Mouse (Mus musculus): Measurements from ENCODE around the gene Snn. TPM values are rescaled to one million over a fixed set of nuclear protein-coding genes. Genes with fewer than 3 reads are reported as not detected.
"Not testable (repeated sequence)": the region's sequence is repeated elsewhere in the genome, so short reads cannot be mapped to it uniquely, and the experiment has no call there.

The Snn gene
- 100 to 1,000 TPM; 174 to 177 TPM for total RNA-seq (2021)
- long read RNA-seq, experiment 1, transcript Snn-201 (2 exons, 2,872 nt), result major isoform, 113 of 130 reads
- long read RNA-seq, experiment 1, partial matches to known transcripts, result 0 of 130 reads
- long read RNA-seq, experiment 1, other reads (novel, unspliced or antisense), result 17 of 130 reads
- long read RNA-seq, experiment 2, transcript Snn-201 (2 exons, 2,872 nt), result major isoform, 99 of 120 reads
- long read RNA-seq, experiment 2, partial matches to known transcripts, result 0 of 120 reads
- long read RNA-seq, experiment 2, other reads (novel, unspliced or antisense), result 21 of 120 reads

GRCm38 (mm10) chr16:11060645-11061044 lies at the start of gene Snn:
Gene Snn (plus strand): TSS chr16:11060945.
- TF ChIP-seq CTCF (IDR thresholded peaks at IDR 0.05), result no peak
- no peak for DNase-seq (ENCODE audit: extremely low spot score in 1 of 2, low spot score in 2 of 2)
- H3K4me3 ChIP-seq, result no peak within 1 kb of the TSS
- H3K27ac ChIP-seq, result no peak within 1 kb of the TSS
- intact Hi-C loops (cut with DNase I), result no loop called here

GRCm38 (mm10) chr16:11011206-11011605 lies 49.5 kb upstream of the Snn start:
- no peak for TF ChIP-seq CTCF (IDR thresholded peaks at IDR 0.05)
- H3K27ac ChIP-seq, result no peak overlapping the region
- intact Hi-C loops (cut with DNase I), result no loop called here
- DNase-seq (ENCODE audit: extremely low spot score in 1 of 2, low spot score in 2 of 2), result no peak
- H3K4me3 ChIP-seq, result no peak overlapping the region

GRCm38 (mm10) chr16:11011939-11012338 lies 48.8 kb upstream of the Snn start:
- no peak for TF ChIP-seq CTCF (IDR thresholded peaks at IDR 0.05)
- intact Hi-C loops (cut with DNase I), result no loop called here
- DNase-seq (ENCODE audit: extremely low spot score in 1 of 2, low spot score in 2 of 2), result no peak
- H3K27ac ChIP-seq, result peak overlapping the region; percentile 61; the same call in 1 of the 2 replicates
- H3K4me3 ChIP-seq, result no peak overlapping the region

- peak; percentile 35 to 53 for DNase-seq (ENCODE audit: extremely low spot score in 1 of 2, low spot score in 2 of 2)
- TF ChIP-seq CTCF (IDR thresholded peaks at IDR 0.05), result no peak
- intact Hi-C loops (cut with DNase I), result no loop called here
- H3K4me3 ChIP-seq, result no peak overlapping the region
- peak overlapping the region; percentile 61 for H3K27ac ChIP-seq
Observed at GRCm38 (mm10) chr16:11012571-11013463, 47.9 kb upstream of the Snn start.

GRCm38 (mm10) chr16:11013464-11014147 lies 47.1 kb upstream of the Snn start:
- intact Hi-C loops (cut with DNase I); H3K4me3 ChIP-seq; H3K27ac ChIP-seq; DNase-seq (ENCODE audit: extremely low spot score in 1 of 2, low spot score in 2 of 2): not testable (repeated sequence)

- DNase-seq (ENCODE audit: extremely low spot score in 1 of 2, low spot score in 2 of 2), result no peak
- TF ChIP-seq CTCF (IDR thresholded peaks at IDR 0.05), result no peak
- intact Hi-C loops (cut with DNase I), result no loop called here
- Histone ChIP-seq H3K4me3 (no peak overlapping the region), H3K27ac (no peak overlapping the region)
Observed at GRCm38 (mm10) chr16:11014407-11014806, 46.3 kb upstream of the Snn start.

- no peak for DNase-seq (ENCODE audit: extremely low spot score in 1 of 2, low spot score in 2 of 2)
- intact Hi-C loops (cut with DNase I), result no loop called here
- H3K27ac ChIP-seq, result no peak overlapping the region
- TF ChIP-seq CTCF (IDR thresholded peaks at IDR 0.05), result no peak
- no peak overlapping the region for H3K4me3 ChIP-seq
Observed at GRCm38 (mm10) chr16:11016353-11016752, 44.4 kb upstream of the Snn start.

- TF ChIP-seq CTCF (IDR thresholded peaks at IDR 0.05), result no peak
- intact Hi-C loops (cut with DNase I), result no loop called here
- H3K27ac ChIP-seq, result no peak overlapping the region
- no peak for DNase-seq (ENCODE audit: extremely low spot score in 1 of 2, low spot score in 2 of 2)
- H3K4me3 ChIP-seq, result no peak overlapping the region
Observed at GRCm38 (mm10) chr16:11017807-11018595, 42.7 kb upstream of the Snn start.

GRCm38 (mm10) chr16:11021403-11022112 lies 39.2 kb upstream of the Snn start:
- intact Hi-C loops (cut with DNase I), result no loop called here
- Histone ChIP-seq H3K4me3 (no peak overlapping the region), H3K27ac (no peak overlapping the region)
- DNase-seq (ENCODE audit: extremely low spot score in 1 of 2, low spot score in 2 of 2), result no peak
- TF ChIP-seq CTCF (IDR thresholded peaks at IDR 0.05), result no peak

- no peak overlapping the region for H3K4me3 ChIP-seq
- no peak for DNase-seq (ENCODE audit: extremely low spot score in 1 of 2, low spot score in 2 of 2)
- H3K27ac ChIP-seq, result no peak overlapping the region
- intact Hi-C loops (cut with DNase I), result no loop called here
- no peak for TF ChIP-seq CTCF (IDR thresholded peaks at IDR 0.05)
Observed at GRCm38 (mm10) chr16:11022113-11022489, 38.6 kb upstream of the Snn start.

- H3K4me3 ChIP-seq, result no peak overlapping the region
- intact Hi-C loops (cut with DNase I), result no loop called here
- no peak overlapping the region for H3K27ac ChIP-seq
- TF ChIP-seq CTCF (IDR thresholded peaks at IDR 0.05), result no peak
- DNase-seq (ENCODE audit: extremely low spot score in 1 of 2, low spot score in 2 of 2), result no peak
Observed at GRCm38 (mm10) chr16:11023618-11024017, 37.1 kb upstream of the Snn start.
